Mouse (Mus musculus) midbrain, postnatal 0 days (tissue): Measurements from ENCODE around the gene Baiap2l2. TPM values are rescaled to one million over a fixed set of nuclear protein-coding genes. Genes with fewer than 3 reads are reported as not detected.
A peak's percentile ranks its signal among the peaks of the same experiment; 100 is the strongest.

Experiments
- ATAC-seq: fragments of 200-750 bp; cut with Nextera tagmentation; 2 replicates; pipeline ENCODE4 v1.8.0; 2017; ENCODE audit warnings: moderate number of reproducible peaks, mild to moderate bottlenecking, moderate TSS enrichment, moderate library complexity; ENCODE audit not compliant: low FRiP score
- DNase-seq: peaks from one replicate; pipeline ENCODE4 v3.0.0-alpha.2; 2015; ENCODE audit warnings: low spot score
- H3K27ac ChIP-seq: fragments of 300-500 bp; sonication (generic); 2 replicates; pipeline ENCODE4 v1.5.1; 2014; ENCODE audit warnings: low read depth, mild to moderate bottlenecking, low read length, mixed read lengths
- H3K27me3 ChIP-seq: fragments of 300-500 bp; sonication (generic); 2 replicates; pipeline ENCODE4 v1.6.1; 2014; ENCODE audit warnings: low read length, control low read depth, mixed read lengths; ENCODE audit not compliant: insufficient read depth
- H3K36me3 ChIP-seq: fragments of 300-500 bp; sonication (generic); 2 replicates; pipeline ENCODE4 v1.6.1; 2014; ENCODE audit warnings: low read length, control low read depth, mixed read lengths; ENCODE audit not compliant: insufficient read depth
- H3K4me1 ChIP-seq: fragments of 300-500 bp; sonication (generic); 2 replicates; pipeline ENCODE4 v1.6.1; 2014; ENCODE audit warnings: mild to moderate bottlenecking, control low read depth, antibody characterized with exemption, low read length, mixed read lengths; ENCODE audit not compliant: insufficient read depth
- H3K4me2 ChIP-seq: fragments of 300-500 bp; sonication (generic); 2 replicates; pipeline ENCODE4 v1.6.1; 2014; ENCODE audit warnings: low read depth, mild to moderate bottlenecking, low read length, mixed read lengths; ENCODE audit not compliant: poor library complexity, severe bottlenecking
- H3K4me3 ChIP-seq: fragments of 300-500 bp; sonication (generic); 2 replicates; pipeline ENCODE4 v1.5.1; 2014; ENCODE audit warnings: low read depth, mild to moderate bottlenecking, low read length, moderate library complexity
- H3K9ac ChIP-seq: fragments of 300-500 bp; sonication (generic); replicated peaks from 2 replicates; pipeline ENCODE4 v1.6.1; 2014; ENCODE audit warnings: mild to moderate bottlenecking, low read length, moderate library complexity, mixed read lengths; ENCODE audit not compliant: poor library complexity, severe bottlenecking
- H3K9me3 ChIP-seq: fragments of 300-500 bp; sonication (generic); 2 replicates; pipeline ENCODE4 v1.6.1; 2016; ENCODE audit warnings: low read length, control low read depth
- CTCF ChIP-seq: IDR thresholded peaks from 2 replicates; pipeline ENCODE4 v1.5.1; 2016; ENCODE audit warnings: antibody characterized with exemption, mild to moderate bottlenecking
- WGBS: fragments of 180-500 bp; shearing (Covaris S2); extraction: QIAGEN DNeasy Blood & Tissue Kit; methylation state at CpG from one replicate; pipeline ENCODE4 v1.1.7; 2014; 5-methylcytosine and 5-hydroxymethylcytosine counted together
- polyA plus RNA-seq: library from polyadenylated mRNA; unstranded; fragments of >200 nt; fragmentation: Nextera tagmentation; extraction: Ambion mirVana; gene quantifications from 2 replicates; pipeline ENCODE4 v1.2.1, GENCODE M21; 2015
- total RNA-seq: library from RNA; depleted of rRNA; stranded (reverse); fragments of >200 nt; gene quantifications from 2 replicates; pipeline ENCODE4 v1.2.3, GENCODE M21; 2014; rRNA removed

Baiap2l2 gene
- total and polyA plus RNA-seq, 2 experiments from 2014 or later, result 3.1 to 8.5 TPM

DNA sequence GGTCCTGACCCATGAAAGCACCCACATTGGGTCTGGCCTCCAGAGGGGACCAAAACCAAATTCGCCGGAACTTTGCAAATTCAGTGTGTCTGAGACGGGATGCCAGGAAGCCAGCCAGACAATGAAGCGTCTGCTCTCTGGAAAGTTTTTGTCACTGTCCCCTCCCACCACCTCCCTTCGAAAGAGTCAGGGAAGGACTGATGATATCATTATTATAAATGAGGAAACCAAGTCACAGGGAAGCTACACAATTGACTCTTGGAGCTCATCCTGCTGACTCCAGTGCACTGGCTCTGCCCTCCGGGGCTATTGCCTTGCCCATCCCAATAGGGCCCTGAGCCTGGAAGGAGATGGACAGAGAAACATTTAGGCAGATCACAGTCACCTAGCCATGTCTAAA lies 71.7 kb downstream of the Baiap2l2 start:
- ATAC-seq (no peak), DNase-seq (no peak)
- TF ChIP-seq CTCF, result no peak
- Histone ChIP-seq H3K4me3 (no peak overlapping the region), H3K27ac (no peak overlapping the region), H3K4me2 (no peak overlapping the region), H3K27me3 (no peaks in the 10 kb centered on the region), H3K9ac (no peak overlapping the region), H3K9me3 (no peaks in the 10 kb centered on the region), H3K36me3 (no peaks in the 10 kb centered on the region), H3K4me1 (no peaks in the 10 kb centered on the region)
- 71% methylated on average over 6 of the region's 6 CpGs for WGBS

DNA sequence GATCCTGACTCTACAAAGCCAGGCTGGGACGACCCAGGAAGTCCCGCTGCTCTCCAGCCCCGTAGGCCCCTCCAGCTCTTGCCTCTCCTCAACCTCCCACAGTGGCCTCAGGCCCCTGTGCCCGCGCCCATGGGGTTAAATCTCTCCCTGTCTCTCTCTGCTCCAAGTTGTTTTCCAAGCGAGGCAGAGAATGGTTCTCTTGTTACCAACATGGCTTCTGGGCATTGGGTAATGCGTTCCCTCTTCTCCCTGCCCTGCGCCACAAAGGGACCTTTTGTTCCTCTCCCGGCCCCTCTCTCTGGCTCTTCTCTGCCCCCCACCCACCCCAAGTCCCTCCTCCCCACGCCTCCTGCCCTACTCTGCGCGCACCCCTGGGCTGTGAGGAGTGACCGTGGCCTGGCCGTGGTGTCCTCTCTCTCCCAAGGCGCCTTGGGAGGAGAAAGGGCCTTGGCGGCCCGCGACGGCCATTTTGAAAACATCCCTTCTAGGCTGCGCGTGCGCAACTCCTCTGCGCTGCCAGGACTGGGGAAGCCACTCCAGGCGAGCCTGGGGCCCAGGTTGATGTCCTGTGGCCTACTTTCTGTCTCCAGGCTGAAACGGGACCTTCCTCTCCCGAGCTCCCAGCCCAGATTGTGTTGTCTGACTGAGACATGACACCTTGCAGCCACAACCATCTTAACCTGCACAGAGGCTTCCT lies 72.4 kb downstream of the Baiap2l2 start:
- no peaks in the 10 kb centered on the region for H3K27me3 ChIP-seq
- no peak overlapping the region for H3K4me2 ChIP-seq
- no peak overlapping the region for H3K27ac ChIP-seq
- no peak overlapping the region for H3K9ac ChIP-seq
- DNase-seq, result peak; percentile 24
- no peaks in the 10 kb centered on the region for H3K9me3 ChIP-seq
- H3K4me3 ChIP-seq, result no peak overlapping the region
- 85% methylated on average over 26 of the region's 26 CpGs for WGBS
- H3K36me3 ChIP-seq, result no peaks in the 10 kb centered on the region
- TF ChIP-seq CTCF, result no peak
- ATAC-seq, result no peak
- no peaks in the 10 kb centered on the region for H3K4me1 ChIP-seq

DNA sequence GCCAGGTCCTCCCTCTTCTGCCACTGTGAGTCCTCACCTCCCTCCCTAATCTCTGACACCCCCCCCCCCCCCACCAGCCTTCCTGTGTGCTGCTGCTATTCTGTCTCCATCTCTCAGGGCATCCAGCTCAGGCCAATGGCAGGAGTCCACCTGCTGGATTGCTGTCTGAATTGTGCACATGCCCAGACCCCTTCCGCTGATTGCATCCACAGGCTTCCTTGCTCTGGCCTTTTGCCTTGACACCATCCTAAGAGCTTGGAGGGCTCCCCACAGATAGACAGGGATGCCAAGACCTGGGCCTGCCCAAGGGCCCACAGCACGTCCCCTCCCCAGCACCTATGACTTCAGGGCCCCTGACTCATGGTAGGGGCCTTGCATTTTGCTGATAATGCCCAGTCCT lies 75.0 kb downstream of the Baiap2l2 start:
- H3K4me2 ChIP-seq, result no peak overlapping the region
- no peak overlapping the region for H3K9ac ChIP-seq
- 69% methylated on average over 2 of the region's 2 CpGs for WGBS
- ATAC-seq (no peak), DNase-seq (no peak)
- no peaks in the 10 kb centered on the region for H3K36me3 ChIP-seq
- TF ChIP-seq CTCF, result no peak
- H3K4me1 ChIP-seq, result no peaks in the 10 kb centered on the region
- no peaks in the 10 kb centered on the region for H3K9me3 ChIP-seq
- H3K4me3 ChIP-seq, result no peak overlapping the region
- H3K27me3 ChIP-seq, result no peaks in the 10 kb centered on the region
- no peak overlapping the region for H3K27ac ChIP-seq

DNA sequence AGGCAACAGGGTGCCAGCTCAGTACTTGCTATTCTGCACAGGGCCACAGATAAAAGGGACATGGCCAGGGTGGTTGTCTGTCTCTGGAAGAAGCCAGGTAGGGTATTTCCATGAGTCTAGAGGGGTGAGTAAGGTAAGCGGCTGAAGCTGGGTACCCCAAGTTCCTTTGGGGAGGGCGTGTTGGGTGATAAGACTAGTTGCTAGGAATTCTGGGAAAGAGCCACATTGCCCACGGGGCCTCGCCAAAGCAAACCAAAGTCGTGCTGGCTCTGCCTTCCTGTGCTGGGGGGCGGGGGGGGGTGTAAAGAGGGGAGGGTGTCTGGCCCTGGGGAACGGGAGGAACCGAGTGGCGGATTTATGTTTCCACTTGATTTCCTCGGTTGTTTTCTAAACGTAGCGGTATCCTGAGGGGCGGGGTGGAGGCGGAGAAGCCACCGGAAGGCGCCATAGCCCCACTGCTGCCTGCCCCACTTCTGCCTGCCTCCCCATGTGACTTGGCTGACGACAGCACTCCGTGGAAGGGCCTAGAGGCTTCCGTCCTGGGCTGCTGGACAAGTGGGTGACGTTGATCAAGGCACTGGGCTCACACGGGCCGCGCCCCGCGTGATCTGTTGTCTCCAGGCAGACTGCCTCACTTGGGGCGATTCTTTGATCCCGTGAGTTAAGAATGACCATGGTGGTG lies 76.4 kb downstream of the Baiap2l2 start:
- no peak overlapping the region for H3K4me3 ChIP-seq
- no peak overlapping the region for H3K27ac ChIP-seq
- ATAC-seq (no peak), DNase-seq (no peak)
- no peaks in the 10 kb centered on the region for H3K4me1 ChIP-seq
- no peaks in the 10 kb centered on the region for H3K36me3 ChIP-seq
- TF ChIP-seq CTCF, result no peak
- no peaks in the 10 kb centered on the region for H3K27me3 ChIP-seq
- H3K9ac ChIP-seq, result no peak overlapping the region
- no peak overlapping the region for H3K4me2 ChIP-seq
- no peaks in the 10 kb centered on the region for H3K9me3 ChIP-seq
- WGBS, result 81% methylated on average over 27 of the region's 27 CpGs

DNA sequence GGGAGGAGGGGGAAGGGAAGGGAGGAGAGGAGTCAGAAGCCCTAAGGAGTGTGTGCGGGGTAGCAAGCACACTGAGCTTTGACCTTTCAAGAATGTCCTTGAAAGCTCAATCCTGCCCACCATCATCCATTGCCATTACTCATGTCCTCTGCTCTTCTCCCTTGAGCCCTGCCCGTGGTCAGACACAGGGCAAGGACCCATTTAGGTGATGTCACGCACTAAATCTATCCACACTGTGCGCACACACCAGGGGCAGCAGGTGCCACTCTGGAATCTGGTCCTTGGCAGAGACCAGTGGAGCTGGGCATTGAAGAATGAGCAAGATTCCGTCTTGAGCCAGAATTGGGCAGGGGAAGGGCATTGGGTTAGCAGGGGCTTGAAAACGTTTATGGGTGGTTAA lies 77.1 kb downstream of the Baiap2l2 start:
- Histone ChIP-seq H3K9me3 (no peaks in the 10 kb centered on the region), H3K27me3 (no peaks in the 10 kb centered on the region), H3K27ac (no peak overlapping the region), H3K9ac (no peak overlapping the region), H3K4me2 (no peak overlapping the region), H3K4me1 (no peaks in the 10 kb centered on the region), H3K4me3 (no peak overlapping the region), H3K36me3 (no peaks in the 10 kb centered on the region)
- 84% methylated on average over 6 of the region's 6 CpGs for WGBS
- DNase-seq (no peak), ATAC-seq (no peak)
- no peak for TF ChIP-seq CTCF

Other genes with a start within 250 kb of the Baiap2l2 start
- 3.3 and 3.9 TPM in 2 replicates for gene Galr3, start 243.7 kb downstream of the Baiap2l2 start, total RNA-seq
- 0.25 and 0.32 TPM in 2 replicates for gene Galr3, start 243.7 kb downstream of the Baiap2l2 start, polyA plus RNA-seq
- 53.5 and 57.5 TPM in 2 replicates for gene Ankrd54, start 222.6 kb downstream of the Baiap2l2 start, total RNA-seq
- gene Ankrd54, start 222.6 kb downstream of the Baiap2l2 start, polyA plus RNA-seq, result 44.5 and 45.5 TPM in 2 replicates
- 197 and 205 TPM in 2 replicates for gene Eif3l, start 210.4 kb downstream of the Baiap2l2 start, total RNA-seq
- gene Eif3l, start 210.4 kb downstream of the Baiap2l2 start, polyA plus RNA-seq, result 160 and 168 TPM in 2 replicates
- gene Micall1, start 176.6 kb downstream of the Baiap2l2 start, total RNA-seq, result 33.4 and 35.5 TPM in 2 replicates
- 8.9 and 10.3 TPM in 2 replicates for gene Micall1, start 176.6 kb downstream of the Baiap2l2 start, polyA plus RNA-seq
- 59.7 and 67.5 TPM in 2 replicates for gene Polr2f, start 144.5 kb downstream of the Baiap2l2 start, total RNA-seq
- gene Polr2f, start 144.5 kb downstream of the Baiap2l2 start, polyA plus RNA-seq, result 341 and 344 TPM in 2 replicates
- 9.5 and 11.7 TPM in 2 replicates for gene 1700088E04Rik, start 144.3 kb downstream of the Baiap2l2 start, total RNA-seq
- 15.9 and 21.6 TPM in 2 replicates for gene 1700088E04Rik, start 144.3 kb downstream of the Baiap2l2 start, polyA plus RNA-seq
- gene Sox10, start 120.3 kb downstream of the Baiap2l2 start, total RNA-seq, result 19.2 and 21.1 TPM in 2 replicates
- 6.8 and 8.9 TPM in 2 replicates for gene Sox10, start 120.3 kb downstream of the Baiap2l2 start, polyA plus RNA-seq
- 65.8 and 81.1 TPM in 2 replicates for gene Pick1, start 56.4 kb downstream of the Baiap2l2 start, total RNA-seq
- gene Pick1, start 56.4 kb downstream of the Baiap2l2 start, polyA plus RNA-seq, result 78.1 and 84.2 TPM in 2 replicates
- 1.8 and 3.7 TPM in 2 replicates for gene Gm49486, start 56.1 kb downstream of the Baiap2l2 start, total RNA-seq
- gene Gm49486, start 56.1 kb downstream of the Baiap2l2 start, polyA plus RNA-seq, result 1.1 and 2.0 TPM in 2 replicates
- gene Slc16a8, start 30.8 kb downstream of the Baiap2l2 start, total RNA-seq, result 0.93 TPM in 1 of 2 replicates, not detected in the other
- 0.45 and 0.54 TPM in 2 replicates for gene Slc16a8, start 30.8 kb downstream of the Baiap2l2 start, polyA plus RNA-seq
- gene Pla2g6, start 42.9 kb upstream of the Baiap2l2 start, total RNA-seq, result 26.8 and 35.3 TPM in 2 replicates
- 14.5 and 17.6 TPM in 2 replicates for gene Pla2g6, start 42.9 kb upstream of the Baiap2l2 start, polyA plus RNA-seq
- 4.0 and 5.4 TPM in 2 replicates for gene Maff, start 61.1 kb upstream of the Baiap2l2 start, total RNA-seq
- gene Maff, start 61.1 kb upstream of the Baiap2l2 start, polyA plus RNA-seq, result 0.93 and 1.2 TPM in 2 replicates
- 54.9 and 75.7 TPM in 2 replicates for gene Tmem184b, start 118.0 kb upstream of the Baiap2l2 start, total RNA-seq
- gene Tmem184b, start 118.0 kb upstream of the Baiap2l2 start, polyA plus RNA-seq, result 30.1 and 33.3 TPM in 2 replicates
- gene Csnk1e, start 170.0 kb upstream of the Baiap2l2 start, total RNA-seq, result 378 and 384 TPM in 2 replicates
- 153 and 195 TPM in 2 replicates for gene Csnk1e, start 170.0 kb upstream of the Baiap2l2 start, polyA plus RNA-seq
- 1.7 and 2.2 TPM in 2 replicates for gene Kcnj4, start 219.7 kb upstream of the Baiap2l2 start, total RNA-seq
- gene Kcnj4, start 219.7 kb upstream of the Baiap2l2 start, polyA plus RNA-seq, result 0.11 and 0.15 TPM in 2 replicates
- 6.0 and 7.3 TPM in 2 replicates for gene Kdelr3, start 230.9 kb upstream of the Baiap2l2 start, total RNA-seq
- gene Kdelr3, start 230.9 kb upstream of the Baiap2l2 start, polyA plus RNA-seq, result 5.8 and 7.7 TPM in 2 replicates